Mouse (Mus musculus) lung, embryonic 16.5 days (tissue): ENCODE results near the gene Dlg5. TPM values are rescaled to one million over a fixed set of nuclear protein-coding genes. Genes with fewer than 3 reads are reported as not detected.

Source experiments
- ATAC-seq: fragments of 200-750 bp; cut with Nextera tagmentation; 2 replicates; pipeline ENCODE4 v1.8.0; 2017; ENCODE audit warnings: low read depth, mild to moderate bottlenecking, moderate library complexity
- H3K27ac ChIP-seq: fragments of 300-500 bp; sonication (generic); 2 replicates; pipeline ENCODE4 v1.5.1; 2014; ENCODE audit warnings: mild to moderate bottlenecking, control low read depth, low read length
- H3K27me3 ChIP-seq: fragments of 300-500 bp; sonication (generic); 2 replicates; pipeline ENCODE4 v1.6.1; 2014; ENCODE audit warnings: low read depth, low read length, mixed read lengths; ENCODE audit not compliant: control insufficient read depth, insufficient read depth
- H3K36me3 ChIP-seq: fragments of 300-500 bp; sonication (generic); 2 replicates; pipeline ENCODE4 v1.6.1; 2014; ENCODE audit warnings: low read length; ENCODE audit not compliant: control insufficient read depth, insufficient read depth
- H3K4me1 ChIP-seq: fragments of 300-500 bp; sonication (generic); replicated peaks from 2 replicates; pipeline ENCODE4 v1.6.1; 2014; ENCODE audit warnings: low read length, mixed read lengths; ENCODE audit not compliant: control insufficient read depth, insufficient read depth
- H3K4me2 ChIP-seq: fragments of 300-500 bp; sonication (generic); 2 replicates; pipeline ENCODE4 v1.6.1; 2014; ENCODE audit warnings: low read depth, low read length, control low read depth
- H3K4me3 ChIP-seq: fragments of 300-500 bp; sonication (generic); 2 replicates; pipeline ENCODE4 v1.5.1; 2014; ENCODE audit warnings: mild to moderate bottlenecking, low read length, control low read depth
- H3K9ac ChIP-seq: fragments of 300-500 bp; sonication (generic); 2 replicates; pipeline ENCODE4 v1.6.1; 2014; ENCODE audit warnings: low read length, control low read depth
- H3K9me3 ChIP-seq: fragments of 300-500 bp; sonication (generic); 2 replicates; pipeline ENCODE4 v1.6.1; 2016; ENCODE audit warnings: low read length; ENCODE audit not compliant: control insufficient read depth
- WGBS: fragments of 180-500 bp; shearing (Covaris S2); extraction: QIAGEN DNeasy Blood & Tissue Kit; methylation state at CpG from one replicate; pipeline ENCODE4 v1.1.7; 2014; 5-methylcytosine and 5-hydroxymethylcytosine counted together
- polyA plus RNA-seq: library from polyadenylated mRNA; unstranded; fragments of >200 nt; fragmentation: Nextera tagmentation; extraction: Ambion mirVana; gene quantifications from 2 replicates; pipeline ENCODE4 v1.2.1, GENCODE M21; 2015

The Dlg5 gene
- polyA plus RNA-seq, 1 experiment from 2014 or later = 9.9 TPM

GRCm38 (mm10) chr14:24222759-24223158 is 23.0 kb downstream of the Dlg5 start:
- no peak overlapping the region for H3K4me3 ChIP-seq
- H3K27me3 ChIP-seq = no peaks in the 10 kb centered on the region
- H3K36me3 ChIP-seq = no peaks in the 10 kb centered on the region
- no peak overlapping the region for H3K9ac ChIP-seq
- 0 out of 2 replicates have a peak, but pooled peaks cover 3% of the 10 kb centered on the region for H3K4me1 ChIP-seq
- H3K4me2 ChIP-seq = no peak overlapping the region
- H3K27ac ChIP-seq = no peak overlapping the region
- ATAC-seq = no peak
- no peaks in the 10 kb centered on the region for H3K9me3 ChIP-seq
- WGBS = 58% methylated on average over 3 of the region's 3 CpGs

- Histone ChIP-seq H3K4me1 (peaks cover 3% of the 10 kb centered on the region; the same call in 1 of the 2 replicates), H3K9me3 (no peaks in the 10 kb centered on the region), H3K4me2 (no peak overlapping the region), H3K4me3 (no peak overlapping the region), H3K27me3 (no peaks in the 10 kb centered on the region), H3K9ac (no peak overlapping the region), H3K27ac (no peak overlapping the region), H3K36me3 (no peaks in the 10 kb centered on the region)
- no peak for ATAC-seq
- 82% methylated on average over 3 of the region's 3 CpGs for WGBS
Observed at GRCm38 (mm10) chr14:24222273-24222672, 23.4 kb downstream of the Dlg5 start.

- Histone ChIP-seq H3K27me3 (no peaks in the 10 kb centered on the region), H3K36me3 (no peaks in the 10 kb centered on the region), H3K4me1 (peaks cover 37% of the 10 kb centered on the region), H3K9me3 (no peaks in the 10 kb centered on the region), H3K27ac (no peak overlapping the region), H3K4me3 (no peak overlapping the region), H3K9ac (no peak overlapping the region), H3K4me2 (no peak overlapping the region)
- 57% methylated on average over 8 of the region's 8 CpGs for WGBS
- no peak for ATAC-seq
Observed at GRCm38 (mm10) chr14:24217362-24217722, 28.4 kb downstream of the Dlg5 start.

GRCm38 (mm10) chr14:24216678-24217361 is 28.9 kb downstream of the Dlg5 start:
- no peak for ATAC-seq
- Histone ChIP-seq H3K36me3 (no peaks in the 10 kb centered on the region), H3K4me3 (no peak overlapping the region), H3K27ac (no peak overlapping the region), H3K4me1 (peaks cover 39% of the 10 kb centered on the region), H3K9me3 (no peaks in the 10 kb centered on the region), H3K27me3 (no peaks in the 10 kb centered on the region), H3K9ac (no peak overlapping the region), H3K4me2 (no peak overlapping the region)
- WGBS = 34% methylated on average over 11 of the region's 11 CpGs

- H3K9me3 ChIP-seq = no peaks in the 10 kb centered on the region
- H3K4me2 ChIP-seq = no peak overlapping the region
- no peak overlapping the region for H3K27ac ChIP-seq
- H3K27me3 ChIP-seq = no peaks in the 10 kb centered on the region
- 52% methylated on average over 4 of the region's 4 CpGs for WGBS
- no peak overlapping the region for H3K4me3 ChIP-seq
- no peak overlapping the region for H3K9ac ChIP-seq
- H3K4me1 ChIP-seq = peaks cover 40% of the 10 kb centered on the region
- ATAC-seq = no peak
- no peaks in the 10 kb centered on the region for H3K36me3 ChIP-seq
Observed at GRCm38 (mm10) chr14:24216064-24216463, 29.7 kb downstream of the Dlg5 start.

GRCm38 (mm10) chr14:24214436-24214835 is 31.3 kb downstream of the Dlg5 start:
- no peak overlapping the region for H3K4me3 ChIP-seq
- no peaks in the 10 kb centered on the region for H3K27me3 ChIP-seq
- H3K4me1 ChIP-seq = peaks cover 42% of the 10 kb centered on the region
- H3K9ac ChIP-seq = no peak overlapping the region
- no peak overlapping the region for H3K4me2 ChIP-seq
- ATAC-seq = no peak
- no peaks in the 10 kb centered on the region for H3K9me3 ChIP-seq
- 52% methylated on average over 9 of the region's 9 CpGs for WGBS
- no peak overlapping the region for H3K27ac ChIP-seq
- H3K36me3 ChIP-seq = no peaks in the 10 kb centered on the region

- H3K27ac ChIP-seq = no peak overlapping the region
- H3K9ac ChIP-seq = no peak overlapping the region
- WGBS = 39% methylated on average over 2 of the region's 2 CpGs
- no peaks in the 10 kb centered on the region for H3K36me3 ChIP-seq
- no peak overlapping the region for H3K4me3 ChIP-seq
- no peak for ATAC-seq
- H3K9me3 ChIP-seq = no peaks in the 10 kb centered on the region
- H3K4me1 ChIP-seq = peaks cover 48% of the 10 kb centered on the region
- no peak overlapping the region for H3K4me2 ChIP-seq
- H3K27me3 ChIP-seq = no peaks in the 10 kb centered on the region
Observed at GRCm38 (mm10) chr14:24213336-24213735, 32.4 kb downstream of the Dlg5 start.

- Histone ChIP-seq H3K9ac (no peak overlapping the region), H3K4me3 (no peak overlapping the region), H3K9me3 (no peaks in the 10 kb centered on the region), H3K4me1 (peaks cover 49% of the 10 kb centered on the region), H3K36me3 (no peaks in the 10 kb centered on the region), H3K27me3 (no peaks in the 10 kb centered on the region), H3K4me2 (no peak overlapping the region), H3K27ac (no peak overlapping the region)
- WGBS = 37% methylated on average over 5 of the region's 5 CpGs
- no peak for ATAC-seq
Observed at GRCm38 (mm10) chr14:24212861-24213260, 32.9 kb downstream of the Dlg5 start.

- no peak overlapping the region for H3K27ac ChIP-seq
- H3K4me3 ChIP-seq = no peak overlapping the region
- peaks cover 16% of the 10 kb centered on the region for H3K4me1 ChIP-seq
- no peaks in the 10 kb centered on the region for H3K9me3 ChIP-seq
- no peak for ATAC-seq
- H3K36me3 ChIP-seq = no peaks in the 10 kb centered on the region
- no peak overlapping the region for H3K4me2 ChIP-seq
- H3K9ac ChIP-seq = no peak overlapping the region
- 51% methylated on average over 13 of the region's 13 CpGs for WGBS
- no peaks in the 10 kb centered on the region for H3K27me3 ChIP-seq
Observed at GRCm38 (mm10) chr14:24207360-24207752, 38.4 kb downstream of the Dlg5 start.
